Mouse (Mus musculus) thymus, adult 2 months (tissue): ENCODE data around the gene Plekhj1.

Source experiments
- CTCF ChIP-seq: fragments of 200-500 bp; IDR thresholded peaks from 2 replicates; pipeline ENCODE4 v1.5.1; 2012; ENCODE audit warnings: mild to moderate bottlenecking, control low read depth, low read length, moderate library complexity, borderline replicate concordance; ENCODE audit not compliant: control insufficient read depth, poor library complexity, insufficient read depth; ENCODE audit errors: extremely low read depth
- POLR2A ChIP-seq: fragments of 200-500 bp; IDR thresholded peaks from 2 replicates; pipeline ENCODE4 v1.6.1; 2012; ENCODE audit warnings: mild to moderate bottlenecking, low read length, control low read depth, moderate library complexity; ENCODE audit not compliant: control insufficient read depth, poor library complexity, insufficient read depth; ENCODE audit errors: extremely low read depth

GRCm38 (mm10) chr10:80761821-80762220 lies 36.6 kb downstream of the Plekhj1 start:
- TF ChIP-seq CTCF (no peak), POLR2A (no peak)
